Mouse (Mus musculus) liver (tissue): ENCODE measurements around the gene Spock1.

Experiments used
- DNase-seq: peaks from one replicate; pipeline ENCODE4 v3.0.0-alpha.2; 2020; ENCODE audit warnings: mixed read lengths

Gene Spock1

GRCm38 (mm10) chr13:57643036-57643435 lies 265.1 kb downstream of the Spock1 start:
- DNase-seq: no peak

GRCm38 (mm10) chr13:57641649-57642048 lies 266.5 kb downstream of the Spock1 start:
- DNase-seq: no peak

GRCm38 (mm10) chr13:57640968-57641367 lies 267.2 kb downstream of the Spock1 start:
- DNase-seq: peak; percentile 27

- no peak for DNase-seq
These were observed 269.3 kb downstream of the Spock1 start for GRCm38 (mm10) chr13:57638820-57639219.

- DNase-seq: no peak
These were observed 270.5 kb downstream of the Spock1 start for GRCm38 (mm10) chr13:57637606-57638132.

- no peak for DNase-seq
These were observed 271.0 kb downstream of the Spock1 start for GRCm38 (mm10) chr13:57637080-57637572.

- no peak for DNase-seq
These were observed 271.7 kb downstream of the Spock1 start for GRCm38 (mm10) chr13:57636196-57637015.

GRCm38 (mm10) chr13:57630532-57630931 lies 277.6 kb downstream of the Spock1 start:
- no peak for DNase-seq

- peak; percentile 42 for DNase-seq
These were observed 279.9 kb downstream of the Spock1 start for GRCm38 (mm10) chr13:57628218-57628617.

- DNase-seq: no peak
These were observed 281.7 kb downstream of the Spock1 start for GRCm38 (mm10) chr13:57626434-57626833.

GRCm38 (mm10) chr13:57623909-57624481 lies 284.1 kb downstream of the Spock1 start:
- no peak for DNase-seq

- no peak for DNase-seq
These were observed 288.9 kb downstream of the Spock1 start for GRCm38 (mm10) chr13:57619079-57619768.

GRCm38 (mm10) chr13:57611326-57612171 lies 296.6 kb downstream of the Spock1 start:
- no peak for DNase-seq

- no peak for DNase-seq
These were observed 298.2 kb downstream of the Spock1 start for GRCm38 (mm10) chr13:57609946-57610345.

GRCm38 (mm10) chr13:57604437-57604836 lies 303.7 kb downstream of the Spock1 start:
- DNase-seq: peak; percentile 46

GRCm38 (mm10) chr13:57603226-57603625 lies 304.9 kb downstream of the Spock1 start:
- no peak for DNase-seq

- no peak for DNase-seq
These were observed 312.4 kb downstream of the Spock1 start for GRCm38 (mm10) chr13:57595761-57596051.

- no peak for DNase-seq
These were observed 312.9 kb downstream of the Spock1 start for GRCm38 (mm10) chr13:57595032-57595760.

- DNase-seq: peak; percentile 66
These were observed 318.7 kb downstream of the Spock1 start for GRCm38 (mm10) chr13:57589338-57589914.

- no peak for DNase-seq
These were observed 319.4 kb downstream of the Spock1 start for GRCm38 (mm10) chr13:57588558-57589273.

- DNase-seq: no peak
These were observed 323.0 kb downstream of the Spock1 start for GRCm38 (mm10) chr13:57585131-57585530.
